In genomic region chr7:30805924-30806323, GRCm38 (mm10) we compare ENCODE assay signal across 10 mouse cellular contexts. TPM values are rescaled to one million over a fixed set of nuclear protein-coding genes. Genes with fewer than 3 reads are reported as not detected.
DNase-seq lines count a peak whose midpoint lies in the region; ATAC-seq lines count a peak whose summit lies in the region.
"Had no signal": no experiment of that assay in that cellular context is flagged by ENCODE, and none has a peak within 500 bp of the region (broad histone marks: within the 10 kb centered on the region; RNA-seq: fewer than 3 reads in every experiment).

No protein-coding gene starts in this region.

- no peak overlapping the region for H3K4me2 ChIP-seq in kidney, embryonic 14.5 days (replicated peaks; ENCODE audit: low read depth, low read length)
- H3K4me2 ChIP-seq: embryonic facial prominence, embryonic 15.5 days had no signal

- H3K27ac ChIP-seq in kidney, embryonic 14.5 days (ENCODE audit: low read depth, low read length): no peak overlapping the region
- no peak overlapping the region for H3K27ac ChIP-seq in heart, embryonic 10.5 days
- H3K27ac ChIP-seq: embryonic facial prominence, embryonic 15.5 days; macrophage had no signal

- no peak overlapping the region for H3K9ac ChIP-seq in kidney, embryonic 14.5 days (ENCODE audit: low read depth, low read length)
- H3K9ac ChIP-seq: embryonic facial prominence, embryonic 15.5 days had no signal

- intact Hi-C loops in left cerebral cortex, postnatal 14 days (cut with DNase I): no loop called here

- no peaks in the 10 kb centered on the region for H3K9me3 ChIP-seq in kidney, embryonic 14.5 days (ENCODE audit: control insufficient read depth, low read length)
- 0 out of 2 replicates have a peak, but pooled peaks cover 3% of the 10 kb centered on the region for H3K9me3 ChIP-seq in heart, embryonic 10.5 days
- H3K9me3 ChIP-seq: embryonic facial prominence, embryonic 15.5 days had no signal

- ATAC-seq in kidney, embryonic 14.5 days (ENCODE audit: low FRiP score, low TSS enrichment): no peak

- H3K36me3 ChIP-seq in kidney, embryonic 14.5 days (ENCODE audit: control insufficient read depth, insufficient read depth, low read length): no peaks in the 10 kb centered on the region
- H3K36me3 ChIP-seq in heart, embryonic 10.5 days: no peaks in the 10 kb centered on the region
- H3K36me3 ChIP-seq: embryonic facial prominence, embryonic 15.5 days had no signal

- WGBS in kidney, embryonic 14.5 days: 57% methylated on average over 6 of the region's 6 CpGs
- 43% methylated on average over 6 of the region's 6 CpGs for WGBS in heart, embryonic 10.5 days

- H3K27me3 ChIP-seq in kidney, embryonic 14.5 days (ENCODE audit: control insufficient read depth, insufficient read depth, low read length): no peaks in the 10 kb centered on the region
- no peaks in the 10 kb centered on the region for H3K27me3 ChIP-seq in heart, embryonic 10.5 days (ENCODE audit: insufficient read depth, poor library complexity, severe bottlenecking)
- H3K27me3 ChIP-seq: embryonic facial prominence, embryonic 15.5 days had no signal

- peak; percentile 32 for DNase-seq in kidney, adult 9 months
- peak; percentile 50 to 69 for DNase-seq in adrenal gland, adult 18-20 months (ENCODE audit: low spot score in 2 of 2)
- DNase-seq in kidney, postnatal 36 days: peak; percentile 13 to 74
- DNase-seq in retina, embryonic 14.5 days (ENCODE audit: low spot score): peak; percentile 51
- DNase-seq in neural tube, embryonic 10.5 days (ENCODE audit: extremely low spot score, low spot score): no peak
- no peak for DNase-seq in heart, embryonic 10.5 days (ENCODE audit: low spot score)
- DNase-seq in left cerebral cortex, postnatal 14 days (ENCODE audit: low spot score in 2 of 2): no peak

- no peak overlapping the region for H3K4me3 ChIP-seq in kidney, embryonic 14.5 days (ENCODE audit: low read length)
- H3K4me3 ChIP-seq in heart, embryonic 10.5 days: no peak overlapping the region
- H3K4me3 ChIP-seq: embryonic facial prominence, embryonic 15.5 days had no signal

- H3K4me1 ChIP-seq in kidney, embryonic 14.5 days (ENCODE audit: control insufficient read depth, insufficient read depth, low read length): no peaks in the 10 kb centered on the region
- H3K4me1 ChIP-seq in heart, embryonic 10.5 days: no peaks in the 10 kb centered on the region
- H3K4me1 ChIP-seq: embryonic facial prominence, embryonic 15.5 days had no signal

RNA-seq across cellular contexts. Expression of gene Ffar2, which starts 17.7 kb away (rescaled TPM):
- polyA plus RNA-seq in kidney, embryonic 14.5 days (2014; fragmentation: Nextera tagmentation; extraction: Ambion mirVana): 0.31 TPM in 1 of 2 replicates, not detected in the other
- total RNA-seq in adrenal gland, adult 18-20 months (2021): 10 to 100 TPM in 1 of 2 experiments, 1 to 10 TPM in 1; 1.6 to 10.5 TPM
- 0.20 TPM in 1 of 2 replicates, not detected in the other for polyA plus RNA-seq in heart, embryonic 10.5 days (2016; fragmentation: Nextera tagmentation; extraction: Ambion mirVana)
- under 1 TPM in 1 of 2 experiments, not detected in 1; 0.17 TPM for total RNA-seq in left cerebral cortex, postnatal 14 days (2021)
- polyA plus RNA-seq: embryonic facial prominence, embryonic 15.5 days had no signal

RNA-seq across cellular contexts. Expression of gene Krtdap, which starts 18.2 kb away (rescaled TPM):
- not detected in 2 replicates for polyA plus RNA-seq in kidney, embryonic 14.5 days (2014; fragmentation: Nextera tagmentation; extraction: Ambion mirVana)
- total RNA-seq in adrenal gland, adult 18-20 months (2021): 1 to 10 TPM in 1 of 2 experiments, not detected in 1; 2.5 TPM
- polyA plus RNA-seq in heart, embryonic 10.5 days (2016; fragmentation: Nextera tagmentation; extraction: Ambion mirVana): not detected in 2 replicates
- total RNA-seq in left cerebral cortex, postnatal 14 days (2021): not detected
- polyA plus RNA-seq: macrophage had no signal

RNA-seq across cellular contexts. Expression of gene Dmkn, which starts 42.4 kb away (rescaled TPM):
- polyA plus RNA-seq in kidney, embryonic 14.5 days (2014; fragmentation: Nextera tagmentation; extraction: Ambion mirVana): 0.74 and 0.95 TPM in 2 replicates
- total RNA-seq in adrenal gland, adult 18-20 months (2021): 1 to 10 TPM; 4.2 to 6.0 TPM
- polyA plus RNA-seq in heart, embryonic 10.5 days (2016; fragmentation: Nextera tagmentation; extraction: Ambion mirVana): 0.39 and 0.81 TPM in 2 replicates
- total RNA-seq in left cerebral cortex, postnatal 14 days (2021): 1 to 10 TPM; 3.6 to 4.2 TPM

RNA-seq across cellular contexts. Expression of gene Ffar3, which starts 50.1 kb away (rescaled TPM):
- polyA plus RNA-seq in kidney, embryonic 14.5 days (2014; fragmentation: Nextera tagmentation; extraction: Ambion mirVana): not detected in 2 replicates
- under 1 TPM; 0.23 to 0.26 TPM for total RNA-seq in adrenal gland, adult 18-20 months (2021)
- 0.10 and 0.17 TPM in 2 replicates for polyA plus RNA-seq in heart, embryonic 10.5 days (2016; fragmentation: Nextera tagmentation; extraction: Ambion mirVana)
- under 1 TPM in 1 of 2 experiments, not detected in 1; 0.21 TPM for total RNA-seq in left cerebral cortex, postnatal 14 days (2021)
- polyA plus RNA-seq: embryonic facial prominence, embryonic 15.5 days; macrophage had no signal

RNA-seq across cellular contexts. Expression of gene Sbsn, which starts 54.7 kb away (rescaled TPM):
- 1.1 and 1.6 TPM in 2 replicates for polyA plus RNA-seq in kidney, embryonic 14.5 days (2014; fragmentation: Nextera tagmentation; extraction: Ambion mirVana)
- 100 to 1,000 TPM; 145 to 483 TPM for total RNA-seq in adrenal gland, adult 18-20 months (2021)
- 0.84 and 1.1 TPM in 2 replicates for polyA plus RNA-seq in heart, embryonic 10.5 days (2016; fragmentation: Nextera tagmentation; extraction: Ambion mirVana)
- 10 to 100 TPM in 1 of 2 experiments, 1 to 10 TPM in 1; 5.5 to 10.0 TPM for total RNA-seq in left cerebral cortex, postnatal 14 days (2021)

Comparison
In these comparisons a context has a peak if more than half of its experiments do, and no peak if none do; other contexts are left out.
1. DNase-seq: peak in kidney, adult 9 months (single experiment), adrenal gland, adult 18-20 months (2 of 2), kidney, postnatal 36 days (2 of 2) and retina, embryonic 14.5 days (single experiment); none in neural tube, embryonic 10.5 days (single experiment), heart, embryonic 10.5 days (single experiment) and left cerebral cortex, postnatal 14 days (0 of 2).